Mouse (Mus musculus) forebrain, embryonic 13.5 days (tissue): ENCODE data around the gene Cnfn. TPM values are rescaled to one million over a fixed set of nuclear protein-coding genes. Genes with fewer than 3 reads are reported as not detected.

Source experiments
- ATAC-seq: fragments of 200-750 bp; cut with Nextera tagmentation; 2 replicates; pipeline ENCODE4 v1.8.0; 2017
- H3K27ac ChIP-seq: fragments of 300-500 bp; sonication (generic); 2 replicates; pipeline ENCODE4 v1.5.1; 2015; ENCODE audit warnings: inconsistent platforms, mild to moderate bottlenecking, moderate library complexity
- H3K27me3 ChIP-seq: fragments of 300-500 bp; sonication (generic); 2 replicates; pipeline ENCODE4 v1.6.1; 2015; ENCODE audit warnings: mild to moderate bottlenecking, inconsistent platforms
- H3K36me3 ChIP-seq: fragments of 300-500 bp; sonication (generic); 2 replicates; pipeline ENCODE4 v1.6.1; 2015; ENCODE audit warnings: mild to moderate bottlenecking, inconsistent platforms; ENCODE audit not compliant: poor library complexity, severe bottlenecking
- H3K4me1 ChIP-seq: fragments of 300-500 bp; sonication (generic); 2 replicates; pipeline ENCODE4 v1.6.1; 2015; ENCODE audit warnings: inconsistent platforms
- H3K4me2 ChIP-seq: fragments of 300-500 bp; sonication (generic); 2 replicates; pipeline ENCODE4 v1.6.1; 2015; ENCODE audit warnings: inconsistent platforms, mild to moderate bottlenecking, moderate library complexity
- H3K4me3 ChIP-seq: fragments of 300-500 bp; sonication (generic); 2 replicates; pipeline ENCODE4 v1.5.1; 2015; ENCODE audit warnings: mild to moderate bottlenecking, inconsistent platforms
- H3K9ac ChIP-seq: fragments of 300-500 bp; sonication (generic); 2 replicates; pipeline ENCODE4 v1.6.1; 2015; ENCODE audit warnings: mild to moderate bottlenecking, inconsistent platforms
- H3K9me3 ChIP-seq: fragments of 300-500 bp; sonication (generic); replicated peaks from 2 replicates; pipeline ENCODE4 v1.6.1; 2016; ENCODE audit warnings: inconsistent platforms
- WGBS: fragments of 180-500 bp; shearing (Covaris S2); methylation state at CpG from one replicate; pipeline ENCODE4 v1.1.7; 2015; 5-methylcytosine and 5-hydroxymethylcytosine counted together
- polyA plus RNA-seq: library from polyadenylated mRNA; unstranded; fragments of >200 nt; fragmentation: Nextera tagmentation; extraction: Ambion mirVana; gene quantifications from 2 replicates; pipeline ENCODE4 v1.2.1, GENCODE M21; 2015

Gene Cnfn
- polyA plus RNA-seq, 1 experiment from 2014 or later, result not detected

- Histone ChIP-seq H3K4me2 (no peak overlapping the region), H3K4me1 (peaks cover 18% of the 10 kb centered on the region), H3K9ac (no peak overlapping the region), H3K9me3 (no peaks in the 10 kb centered on the region), H3K27me3 (peaks cover 11% of the 10 kb centered on the region), H3K4me3 (no peak overlapping the region), H3K27ac (no peak overlapping the region), H3K36me3 (peaks cover 24% of the 10 kb centered on the region)
- no peak for ATAC-seq
- 82% methylated on average over 13 of the region's 13 CpGs for WGBS
Observed at GRCm38 (mm10) chr7:25378181-25379100, 8.9 kb upstream of the Cnfn start.

GRCm38 (mm10) chr7:25377100-25377700 lies 7.7 kb upstream of the Cnfn start:
- no peak overlapping the region for H3K9ac ChIP-seq
- H3K36me3 ChIP-seq, result peaks cover 13% of the 10 kb centered on the region
- WGBS, result 51% methylated on average over 8 of the region's 8 CpGs
- H3K4me1 ChIP-seq, result peaks cover 18% of the 10 kb centered on the region
- peak overlapping the region; percentile 54 for H3K4me2 ChIP-seq
- peak overlapping the region; percentile 27; the same call in 1 of the 2 replicates for H3K4me3 ChIP-seq
- no peak for ATAC-seq
- H3K27ac ChIP-seq, result no peak overlapping the region
- no peaks in the 10 kb centered on the region for H3K9me3 ChIP-seq
- peaks cover 11% of the 10 kb centered on the region for H3K27me3 ChIP-seq

DNA sequence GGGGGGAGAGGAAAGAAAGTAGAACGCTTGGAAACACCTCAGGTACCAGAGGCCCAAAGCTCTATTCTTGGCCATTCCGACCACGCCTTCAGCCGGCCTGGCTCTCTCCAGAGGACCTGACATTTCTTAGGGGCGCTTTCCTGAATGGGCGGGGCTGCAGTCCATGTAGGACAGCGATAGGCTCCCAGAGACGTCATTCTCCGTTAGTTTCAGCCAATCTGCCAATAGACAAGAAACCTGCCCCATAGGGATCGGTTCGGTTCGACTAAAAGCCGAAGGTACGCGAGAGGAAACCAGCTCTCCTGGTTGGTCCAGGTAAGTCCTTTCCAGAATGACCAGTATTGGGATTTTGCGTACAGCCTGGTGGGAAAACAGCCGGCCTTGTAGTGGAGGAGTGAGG lies 7.0 kb upstream of the Cnfn start:
- H3K9ac ChIP-seq, result no peak overlapping the region
- ATAC-seq, result peak; percentile 62
- 5% methylated on average over 17 of the region's 17 CpGs for WGBS

GRCm38 (mm10) chr7:25372441-25372840 lies 2.9 kb upstream of the Cnfn start:
- Histone ChIP-seq H3K4me1 (peaks cover 14% of the 10 kb centered on the region; the same call in 1 of the 2 replicates), H3K4me3 (no peak overlapping the region), H3K4me2 (no peak overlapping the region), H3K36me3 (no peaks in the 10 kb centered on the region), H3K27ac (no peak overlapping the region), H3K9ac (no peak overlapping the region), H3K27me3 (peaks cover 28% of the 10 kb centered on the region), H3K9me3 (no peaks in the 10 kb centered on the region)
- no peak for ATAC-seq
- WGBS, result 88% methylated on average over 5 of the region's 5 CpGs

More for the DNA sequence above, 7.0 kb upstream of the Cnfn start:
- H3K27me3 ChIP-seq, result peaks cover 11% of the 10 kb centered on the region
- H3K9me3 ChIP-seq, result no peaks in the 10 kb centered on the region
- H3K4me2 ChIP-seq, result peak overlapping the region; percentile 54
- peak overlapping the region; percentile 27 for H3K4me3 ChIP-seq
- no peak overlapping the region for H3K27ac ChIP-seq
- H3K4me1 ChIP-seq, result peaks cover 18% of the 10 kb centered on the region
- H3K36me3 ChIP-seq, result peaks cover 8% of the 10 kb centered on the region; the same call in 1 of the 2 replicates

- ATAC-seq, result no peak
- H3K9me3 ChIP-seq, result no peaks in the 10 kb centered on the region
- no peak overlapping the region for H3K9ac ChIP-seq
- no peak overlapping the region for H3K27ac ChIP-seq
- H3K27me3 ChIP-seq, result peaks cover 42% of the 10 kb centered on the region
- H3K4me3 ChIP-seq, result no peak overlapping the region
- 25% methylated on average over 12 of the region's 12 CpGs for WGBS
- peaks cover 20% of the 10 kb centered on the region for H3K4me1 ChIP-seq
- peaks cover 15% of the 10 kb centered on the region for H3K36me3 ChIP-seq
- no peak overlapping the region for H3K4me2 ChIP-seq
Observed at GRCm38 (mm10) chr7:25368333-25368732, 1.2 kb downstream of the Cnfn start.

GRCm38 (mm10) chr7:25367632-25368293 lies 1.8 kb downstream of the Cnfn start:
- H3K4me1 ChIP-seq, result peaks cover 20% of the 10 kb centered on the region
- H3K9ac ChIP-seq, result no peak overlapping the region
- WGBS, result 2% methylated on average over 33 of the region's 33 CpGs
- no peak overlapping the region for H3K4me3 ChIP-seq
- no peak overlapping the region for H3K27ac ChIP-seq
- peak overlapping the region; percentile 12; the same call in 1 of the 2 replicates for H3K4me2 ChIP-seq
- H3K27me3 ChIP-seq, result peaks cover 42% of the 10 kb centered on the region
- no peak for ATAC-seq
- H3K36me3 ChIP-seq, result peaks cover 21% of the 10 kb centered on the region
- H3K9me3 ChIP-seq, result no peaks in the 10 kb centered on the region

- H3K36me3 ChIP-seq, result peaks cover 38% of the 10 kb centered on the region
- peaks cover 42% of the 10 kb centered on the region for H3K27me3 ChIP-seq
- H3K27ac ChIP-seq, result peak overlapping the region; percentile 54
- H3K9me3 ChIP-seq, result no peaks in the 10 kb centered on the region
- H3K4me3 ChIP-seq, result no peak overlapping the region
- peaks cover 20% of the 10 kb centered on the region for H3K4me1 ChIP-seq
- peak overlapping the region; percentile 26 for H3K9ac ChIP-seq
- no peak for ATAC-seq
- whole genome bisulfite sequencing, result 13% methylated on average over 13 of the region's 13 CpGs
- H3K4me2 ChIP-seq, result no peak overlapping the region; the same call in 1 of the 2 replicates
Observed at GRCm38 (mm10) chr7:25365937-25366625, 3.4 kb downstream of the Cnfn start.

GRCm38 (mm10) chr7:25363632-25364031 lies 5.9 kb downstream of the Cnfn start:
- peaks cover 26% of the 10 kb centered on the region for H3K27me3 ChIP-seq
- H3K4me1 ChIP-seq, result peaks cover 27% of the 10 kb centered on the region
- no peak overlapping the region for H3K4me2 ChIP-seq
- peaks cover 62% of the 10 kb centered on the region for H3K36me3 ChIP-seq
- no peak for ATAC-seq
- WGBS, result 96% methylated on average over 17 of the region's 17 CpGs
- no peak overlapping the region for H3K27ac ChIP-seq
- no peak overlapping the region for H3K4me3 ChIP-seq
- no peaks in the 10 kb centered on the region for H3K9me3 ChIP-seq
- no peak overlapping the region for H3K9ac ChIP-seq

DNA sequence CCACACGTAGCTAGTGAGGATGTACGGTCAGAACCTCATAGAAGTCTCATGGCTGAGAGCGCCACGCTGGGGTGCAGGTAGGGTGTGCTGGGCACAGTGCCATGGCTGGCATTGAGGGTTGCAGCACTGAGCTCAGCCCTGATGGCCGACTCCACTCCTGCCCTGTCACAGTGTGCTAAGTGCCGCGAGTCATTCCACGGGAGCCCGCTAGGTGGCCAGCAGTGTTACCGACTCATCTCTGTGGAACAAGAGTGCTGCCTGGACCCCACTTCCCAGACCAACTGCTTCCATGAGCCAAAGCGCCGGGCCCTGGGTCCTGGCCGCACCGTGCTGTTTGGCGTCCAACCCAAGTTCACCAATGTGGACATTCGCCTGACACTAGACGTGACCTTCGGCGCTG lies 6.4 kb downstream of the Cnfn start:
- 89% methylated on average over 19 of the region's 19 CpGs for WGBS
- peaks cover 21% of the 10 kb centered on the region for H3K27me3 ChIP-seq

GRCm38 (mm10) chr7:25358721-25359206 lies 10.8 kb downstream of the Cnfn start:
- H3K36me3 ChIP-seq, result peaks cover 97% of the 10 kb centered on the region
- 0 out of 2 replicates have a peak, but pooled peaks cover 10% of the 10 kb centered on the region for H3K4me1 ChIP-seq
- H3K4me2 ChIP-seq, result no peak overlapping the region
- no peak overlapping the region for H3K4me3 ChIP-seq
- 66% methylated on average over 19 of the region's 19 CpGs for WGBS
- no peak overlapping the region for H3K9ac ChIP-seq
- H3K27ac ChIP-seq, result 0 out of 2 replicates have a peak overlapping the region, but pooled peaks have one; percentile 10
- H3K27me3 ChIP-seq, result no peaks in the 10 kb centered on the region
- no peaks in the 10 kb centered on the region for H3K9me3 ChIP-seq
- ATAC-seq, result peak; percentile 64; the same call in 1 of the 2 replicates

More for the DNA sequence above, 6.4 kb downstream of the Cnfn start:
- Histone ChIP-seq H3K27ac (no peak overlapping the region), H3K4me2 (no peak overlapping the region), H3K9me3 (no peaks in the 10 kb centered on the region), H3K36me3 (peaks cover 67% of the 10 kb centered on the region), H3K4me3 (no peak overlapping the region), H3K9ac (no peak overlapping the region), H3K4me1 (peaks cover 30% of the 10 kb centered on the region)
- no peak for ATAC-seq

- no peak overlapping the region for H3K4me3 ChIP-seq
- H3K27me3 ChIP-seq, result no peaks in the 10 kb centered on the region
- no peak overlapping the region for H3K4me2 ChIP-seq
- H3K4me1 ChIP-seq, result no peaks in the 10 kb centered on the region
- WGBS, result 83% methylated on average over 8 of the region's 8 CpGs
- 0 out of 2 replicates have a peak, but pooled peaks cover 4% of the 10 kb centered on the region for H3K9me3 ChIP-seq
- H3K36me3 ChIP-seq, result peaks cover 90% of the 10 kb centered on the region
- no peak for ATAC-seq
- no peak overlapping the region for H3K27ac ChIP-seq
- H3K9ac ChIP-seq, result no peak overlapping the region
Observed at GRCm38 (mm10) chr7:25348861-25349260, 20.7 kb downstream of the Cnfn start.
